Mouse (Mus musculus) heart, adult 9 months (tissue): ENCODE measurements around the gene Tbc1d14.

Source experiments
- DNase-seq, 2 experiments: peaks; one replicate each; pipeline ENCODE4 v3.0.0; 2022; ENCODE audit warnings: low spot score in 2 of 2

Gene Tbc1d14

DNA sequence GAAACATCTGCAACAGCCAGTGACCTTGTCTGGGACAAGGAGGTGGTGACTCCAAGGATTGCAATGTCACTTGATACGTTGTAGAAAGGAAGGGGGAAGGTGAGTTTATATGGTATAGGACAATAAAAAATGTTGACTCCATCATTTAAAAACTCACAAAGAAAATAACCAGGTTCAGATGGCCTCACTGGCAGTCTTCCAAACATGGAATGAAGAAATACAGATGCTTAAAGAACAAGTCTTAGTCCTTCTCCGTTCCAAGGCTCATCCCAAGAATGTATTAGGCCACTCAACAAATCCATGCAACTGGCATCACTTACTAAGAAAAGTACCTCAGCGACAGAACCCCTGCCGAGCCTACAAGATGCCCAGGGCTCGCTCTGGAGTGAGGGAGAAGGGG is 38.6 kb downstream of the Tbc1d14 start:
- no peak for DNase-seq

DNA sequence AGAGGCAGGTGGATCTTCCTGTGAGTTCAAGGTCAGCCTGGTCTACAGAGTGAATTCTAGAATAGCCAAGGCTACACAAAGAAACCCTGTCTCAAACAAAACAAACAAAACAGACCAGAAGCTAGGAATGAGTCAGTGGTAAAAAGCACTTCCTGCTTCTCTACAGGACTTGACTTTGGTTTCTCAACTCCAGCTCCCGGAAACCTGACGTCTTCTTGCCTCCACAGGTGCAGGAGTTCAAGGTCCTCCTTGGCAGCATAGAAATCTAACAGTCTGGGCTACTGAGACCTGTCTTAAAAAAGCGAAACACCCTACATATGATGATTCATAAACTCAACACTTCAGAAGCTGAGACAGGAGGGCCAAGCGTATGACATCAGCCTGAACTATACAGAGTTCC is 39.2 kb downstream of the Tbc1d14 start:
- no peak for DNase-seq

DNA sequence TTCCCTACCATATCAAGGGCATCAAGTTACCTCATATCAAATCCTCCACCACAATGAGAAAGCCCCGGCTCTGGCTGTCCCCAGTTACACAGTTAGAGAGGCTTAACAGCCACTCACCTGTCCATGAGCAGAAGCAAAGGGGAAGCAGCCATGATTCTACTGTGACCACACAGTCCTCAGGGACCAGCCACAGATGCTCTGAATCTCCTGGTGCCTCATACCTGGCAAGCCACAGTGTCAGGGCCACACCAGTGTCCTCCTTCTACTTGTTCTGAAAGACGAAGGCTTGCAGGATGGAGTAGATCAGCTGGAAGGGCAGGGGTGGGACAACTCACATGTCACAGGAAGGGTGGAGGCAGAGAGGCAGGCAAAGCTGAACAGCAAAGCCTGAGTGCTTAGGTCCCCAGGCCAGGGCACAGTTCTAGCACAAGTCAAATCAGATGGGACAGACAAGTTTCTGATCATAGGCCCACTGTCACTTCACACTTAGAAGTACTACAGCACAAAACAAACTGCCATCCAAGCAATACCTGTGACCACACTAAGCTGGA is 39.9 kb downstream of the Tbc1d14 start:
- DNase-seq: no peak

DNA sequence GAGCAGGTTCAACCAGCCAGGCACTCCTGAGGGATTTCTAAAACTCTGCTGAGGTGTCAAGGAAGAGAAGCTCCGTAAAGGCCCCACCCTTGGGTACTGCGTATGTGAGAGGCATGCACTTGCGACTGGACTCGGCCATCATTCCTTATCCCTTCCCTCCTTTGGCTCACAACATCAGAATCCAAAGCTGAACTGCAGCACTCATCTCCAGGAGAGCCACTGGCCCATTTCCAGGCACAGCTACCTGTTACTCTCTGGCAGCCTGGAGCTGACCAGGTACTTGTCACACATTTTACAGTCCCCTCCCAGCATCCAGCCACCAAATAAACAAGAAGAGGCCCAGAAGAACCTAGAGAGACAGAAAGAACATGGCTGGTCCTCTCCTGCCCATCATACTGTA is 40.7 kb downstream of the Tbc1d14 start:
- DNase-seq: no peak

DNA sequence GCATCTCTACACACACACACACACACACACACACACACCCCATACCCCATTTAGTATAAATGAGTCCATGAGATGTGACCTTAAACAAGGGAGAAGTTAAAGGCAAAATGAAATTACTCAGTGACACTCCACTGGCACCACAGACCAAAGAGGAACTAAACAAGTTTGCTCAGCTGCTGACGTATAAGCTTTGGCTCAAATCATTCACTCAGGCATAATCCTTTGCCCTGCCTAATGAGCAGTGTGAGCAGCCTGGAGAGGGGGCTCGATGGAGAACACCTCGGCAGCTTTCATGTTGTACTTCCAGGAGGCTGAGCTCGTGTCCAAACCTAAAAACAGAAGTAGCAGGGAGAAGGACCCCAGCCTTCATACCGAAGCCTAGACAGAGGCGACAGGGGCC is 43.8 kb downstream of the Tbc1d14 start:
- DNase-seq: no peak

DNA sequence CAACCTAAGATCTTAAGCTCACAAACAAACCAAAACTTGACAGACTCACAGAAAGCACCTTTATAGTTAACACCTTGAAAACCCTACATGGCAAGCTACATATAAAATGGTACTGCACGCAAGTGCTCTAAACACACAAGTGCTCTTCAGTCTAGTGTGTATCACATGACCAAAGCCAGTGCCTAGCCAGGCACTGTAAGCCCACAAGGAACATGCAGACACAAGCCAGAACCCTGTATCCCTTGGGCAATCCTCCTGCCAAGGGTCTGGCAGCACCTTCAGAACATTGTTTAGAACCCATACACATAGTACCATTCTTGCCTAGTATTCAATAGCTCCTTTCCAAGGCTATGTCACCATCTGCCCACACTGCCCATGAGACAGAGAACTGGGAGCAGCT is 48.3 kb downstream of the Tbc1d14 start:
- no peak for DNase-seq

DNA sequence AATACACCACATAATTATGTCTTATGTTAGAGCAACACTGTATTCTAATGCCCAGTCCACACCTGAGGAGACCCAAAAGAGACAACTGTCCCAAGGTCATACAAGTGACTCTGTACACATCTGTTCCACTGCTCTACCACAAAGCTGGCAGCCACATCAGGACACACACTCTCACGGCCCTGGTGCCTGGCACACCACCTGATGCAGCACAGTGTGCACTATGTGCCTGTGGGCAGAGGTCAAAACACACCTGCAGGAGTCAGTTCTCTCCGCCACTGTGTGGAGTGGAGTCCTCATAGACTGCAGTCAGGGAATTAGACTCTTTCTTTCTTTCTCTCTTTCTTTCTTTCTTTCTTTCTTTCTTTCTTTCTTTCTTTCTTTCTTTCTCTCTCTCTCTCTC is 52.1 kb downstream of the Tbc1d14 start:
- DNase-seq: no peak

DNA sequence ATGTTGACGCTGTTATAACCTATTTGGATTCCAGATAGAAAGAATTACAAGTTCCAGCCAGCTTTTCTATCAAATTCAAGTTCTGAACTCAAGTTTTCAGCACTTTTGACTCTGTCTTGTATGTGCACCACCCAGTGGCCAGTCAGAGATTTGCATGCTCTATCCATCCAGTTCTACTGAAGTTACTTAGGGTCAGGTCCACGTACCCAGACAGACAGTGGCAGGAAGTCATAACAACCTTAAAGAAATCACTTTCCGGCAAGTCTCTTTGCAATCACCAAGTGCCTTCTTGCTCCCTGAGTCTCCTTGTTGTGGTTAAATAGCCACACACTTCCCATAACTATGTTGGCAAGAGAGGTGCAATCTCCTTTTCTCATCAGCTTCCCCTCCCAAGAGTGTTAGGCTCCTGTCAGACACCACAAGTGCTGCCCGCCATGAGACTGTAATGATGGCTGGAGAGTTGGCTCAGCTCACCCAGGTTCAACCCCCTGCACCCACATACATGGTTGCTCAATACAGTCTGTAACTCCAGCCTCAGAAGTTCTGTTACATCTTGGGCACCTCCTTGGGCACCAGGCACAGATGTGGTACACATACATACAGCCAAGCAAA is 54.4 kb downstream of the Tbc1d14 start:
- DNase-seq: peak in 1 of 2 experiments; percentile 49

DNA sequence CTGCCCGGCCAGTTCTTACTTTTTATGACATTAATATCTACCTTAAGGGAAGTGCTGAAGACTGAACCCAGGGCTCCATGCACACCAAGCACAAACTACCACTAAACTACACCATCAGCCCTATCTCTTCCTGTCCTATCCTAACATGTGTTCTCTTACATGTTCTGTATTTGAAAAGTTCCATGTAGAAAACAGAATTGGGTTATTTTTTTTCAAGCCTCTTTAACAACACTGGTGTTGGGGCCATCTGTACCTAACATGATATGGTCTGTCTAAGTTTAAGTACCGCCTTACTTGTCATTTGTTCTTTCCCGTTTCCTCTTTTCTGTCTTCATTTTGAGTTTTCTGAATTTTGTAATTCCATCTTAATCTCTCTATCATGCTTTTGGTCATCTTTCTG is 56.7 kb downstream of the Tbc1d14 start:
- DNase-seq: no peak

DNA sequence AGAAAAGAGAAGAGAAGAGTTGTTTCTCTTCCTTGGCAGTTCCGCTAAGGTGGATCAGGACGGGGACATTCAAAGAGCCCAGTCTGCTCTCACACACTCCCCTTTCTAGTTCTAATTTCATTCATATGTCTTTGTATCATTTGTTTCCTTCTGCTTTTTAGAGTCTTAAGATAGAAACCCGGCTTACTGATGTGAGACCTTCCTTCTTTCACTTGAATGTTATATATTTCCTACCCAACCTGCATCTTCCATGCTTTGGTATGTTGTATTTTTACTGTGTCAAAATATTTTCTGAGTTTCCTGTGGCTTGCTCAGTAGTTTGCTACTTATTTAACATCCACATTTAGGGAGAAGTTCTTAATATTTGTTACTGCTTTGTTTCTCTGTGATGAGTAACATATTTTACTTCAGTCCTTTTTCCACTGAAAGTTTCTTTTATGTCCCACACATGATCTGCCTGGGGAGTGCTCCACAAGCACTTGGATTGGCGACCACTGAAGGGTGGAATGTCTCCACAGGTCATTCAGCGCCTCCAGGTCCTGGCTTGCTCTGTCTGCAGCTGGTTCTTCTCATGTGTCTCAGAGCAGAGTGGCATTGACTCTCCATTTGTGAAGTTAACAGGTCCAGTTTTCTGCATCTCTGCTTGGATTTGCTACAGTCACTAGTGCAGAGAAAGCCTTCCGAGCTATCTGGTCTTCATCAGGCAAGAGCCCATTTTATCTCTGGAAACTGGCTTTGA is 57.5 kb downstream of the Tbc1d14 start:
- DNase-seq: no peak

DNA sequence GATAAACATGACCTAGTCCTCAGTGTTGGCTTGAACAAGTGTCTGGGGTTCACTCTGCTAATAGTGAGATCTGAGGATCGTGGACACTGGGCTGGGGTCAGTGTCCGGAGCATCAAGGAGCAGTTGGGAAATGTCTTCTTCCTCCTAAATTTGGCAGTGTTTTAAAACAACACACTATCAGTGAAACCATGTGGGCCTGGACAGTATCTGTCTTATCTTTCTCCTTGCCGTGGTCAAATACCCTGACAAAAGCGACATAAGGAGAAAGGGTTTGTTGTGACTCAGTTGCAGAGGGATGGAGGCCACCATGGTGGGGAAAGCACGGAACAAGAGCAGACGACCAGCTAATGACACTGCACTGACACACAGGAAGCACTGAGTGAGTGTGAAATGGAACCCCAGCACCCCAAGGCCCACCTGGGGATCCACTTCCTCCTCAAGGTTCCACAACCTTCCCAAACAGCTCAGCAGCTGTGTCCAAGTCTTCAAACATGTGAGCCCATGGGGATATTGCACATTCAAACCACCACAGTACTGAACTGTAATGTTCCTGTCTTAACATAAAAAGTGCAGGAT is 58.5 kb downstream of the Tbc1d14 start:
- DNase-seq: no peak

DNA sequence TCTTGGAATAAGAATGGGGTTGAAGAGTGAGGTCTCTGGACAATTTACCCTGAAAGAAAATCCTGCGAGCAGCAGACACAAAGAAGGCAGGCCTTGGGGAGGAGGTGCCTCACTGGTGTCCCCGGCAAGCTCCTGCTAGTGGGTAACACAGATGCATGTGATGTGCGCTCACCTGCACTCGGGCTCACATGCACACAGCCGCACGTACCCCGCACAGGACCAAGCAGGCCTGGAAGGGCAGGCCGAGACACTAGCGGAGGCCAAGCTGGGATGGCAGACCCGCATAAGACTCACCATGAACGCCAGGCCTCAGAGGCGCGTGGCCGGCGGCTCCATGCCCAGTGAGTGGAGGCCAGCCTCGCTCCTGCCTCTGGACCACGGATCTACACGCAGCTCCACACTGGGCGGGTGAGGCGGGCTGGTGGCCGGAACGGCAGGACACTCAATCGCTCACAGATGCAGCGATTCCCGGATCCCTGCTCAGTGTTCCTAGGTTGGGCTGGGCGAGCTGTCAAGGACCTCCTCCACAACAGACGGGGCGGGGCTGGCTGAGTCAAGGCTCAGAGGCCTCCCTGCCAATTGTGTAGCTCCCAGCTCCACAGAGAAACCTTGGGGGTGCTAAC is 62.8 kb downstream of the Tbc1d14 start:
- DNase-seq: peak; percentile 94 to 95

DNA sequence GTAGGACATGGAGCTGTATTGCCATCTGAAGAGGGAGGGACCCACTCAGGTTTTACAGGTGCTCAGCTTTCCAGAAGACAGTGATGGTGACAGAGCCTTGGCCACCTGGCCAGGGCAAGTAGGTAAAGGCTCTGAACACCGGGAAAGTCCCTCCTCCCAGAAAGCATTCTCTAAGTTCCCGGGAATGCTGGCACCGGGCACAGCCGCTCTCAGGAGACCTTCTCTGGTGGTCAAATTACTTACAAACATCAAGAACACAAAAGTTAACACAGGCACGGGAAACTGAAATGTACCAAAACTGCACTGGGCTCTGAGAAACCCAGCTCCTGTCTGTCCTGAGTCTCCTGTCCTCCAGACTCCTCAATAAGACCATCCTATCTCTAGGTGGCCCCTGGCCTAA is 63.4 kb downstream of the Tbc1d14 start:
- DNase-seq: no peak

DNA sequence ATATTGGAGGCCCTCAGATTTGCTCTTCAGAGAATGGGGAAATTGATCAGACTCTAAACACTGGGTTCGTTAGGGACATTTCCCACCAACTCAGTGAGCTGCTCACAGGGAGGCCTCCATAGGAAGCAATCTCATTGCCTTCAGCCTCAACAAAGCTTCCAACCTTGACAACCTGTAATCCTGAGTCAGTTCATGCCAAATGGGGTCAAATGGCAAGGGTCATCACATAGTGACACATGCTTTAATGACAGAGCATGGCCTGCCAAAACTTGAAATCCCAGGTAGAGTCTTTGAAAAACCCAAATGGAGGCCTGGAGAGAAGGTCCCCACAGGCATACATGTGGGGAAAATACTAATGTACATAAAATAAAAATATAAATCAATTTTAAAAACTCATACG is 66.2 kb downstream of the Tbc1d14 start:
- no peak for DNase-seq

DNA sequence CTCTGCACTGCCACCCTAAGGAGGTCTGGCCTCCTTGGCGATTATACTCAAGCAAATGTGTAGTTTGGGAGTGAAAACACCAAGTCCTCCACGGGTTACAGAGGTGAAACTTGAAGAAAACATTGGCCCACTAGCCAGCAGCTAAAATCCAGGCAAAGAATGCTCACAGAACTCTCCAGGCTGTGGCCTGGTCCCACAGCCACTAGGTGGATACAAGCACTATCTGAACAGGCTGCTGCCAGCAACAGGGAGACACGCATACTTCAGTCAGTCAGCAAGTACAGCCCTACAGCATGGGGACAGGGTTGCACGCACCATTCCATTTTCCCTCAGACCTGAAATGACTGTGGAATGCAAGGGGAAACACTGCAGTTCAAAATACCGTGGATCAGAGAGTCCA is 66.8 kb downstream of the Tbc1d14 start:
- DNase-seq: no peak

DNA sequence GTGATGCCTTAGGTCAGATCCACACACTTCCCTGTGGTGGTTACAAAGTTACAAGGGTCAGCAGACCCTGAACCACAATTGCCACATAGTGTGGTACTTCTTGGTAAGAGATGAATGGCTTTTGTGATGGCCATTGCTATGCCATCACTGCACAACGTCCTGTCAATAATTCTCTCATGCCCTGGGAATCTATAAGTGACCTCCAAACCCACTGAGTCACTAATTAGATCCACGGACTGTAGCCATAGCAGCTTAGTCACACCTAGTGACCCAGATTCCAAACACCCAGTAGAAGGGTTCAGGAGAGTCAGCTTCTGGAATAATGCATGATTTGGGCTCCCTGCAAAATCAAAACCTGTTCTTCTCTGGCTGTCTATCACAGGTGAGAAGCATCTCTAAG is 67.9 kb downstream of the Tbc1d14 start:
- DNase-seq: no peak

DNA sequence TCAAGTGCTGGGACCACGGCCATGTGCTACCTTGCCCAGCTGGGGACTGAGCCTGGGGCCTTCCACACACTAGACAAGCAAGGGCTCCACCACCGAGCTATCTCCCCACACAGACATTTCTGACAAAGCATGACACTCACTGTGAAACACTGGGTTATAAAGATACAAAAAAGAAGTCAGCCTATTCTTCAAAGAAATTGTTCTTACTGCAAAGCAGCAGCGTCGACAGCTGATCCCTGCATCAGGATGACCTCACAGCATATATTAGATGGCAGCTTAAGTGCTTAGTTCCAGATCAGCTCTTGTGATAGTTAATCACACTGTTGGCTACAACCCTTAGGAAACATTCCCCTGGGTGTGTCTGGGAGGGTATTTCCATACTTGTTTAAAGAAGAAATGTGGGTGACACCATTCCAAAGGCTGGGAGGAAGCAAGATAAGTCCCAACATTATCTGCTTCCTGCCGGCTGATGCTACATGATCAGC is 69.8 kb downstream of the Tbc1d14 start:
- no peak for DNase-seq

DNA sequence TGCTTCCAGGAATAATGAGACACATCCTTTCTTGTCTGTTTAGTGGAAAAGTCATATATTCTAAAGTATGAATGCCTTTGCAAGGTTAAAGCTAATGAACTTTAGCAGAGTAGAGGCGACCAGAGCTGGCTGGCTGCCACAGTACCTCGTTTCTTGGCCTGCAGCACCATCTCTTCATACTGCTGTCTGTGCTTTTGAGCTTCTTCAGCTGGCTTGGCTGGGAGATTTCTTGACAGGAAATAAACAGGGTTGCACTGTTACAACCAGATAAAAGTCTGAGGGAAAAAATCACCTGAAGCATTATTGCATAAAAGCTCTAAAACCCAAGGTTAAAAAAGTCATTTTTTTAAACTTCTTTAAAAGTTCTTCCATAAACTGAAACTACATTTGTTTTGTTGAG is 70.3 kb downstream of the Tbc1d14 start:
- DNase-seq: no peak

DNA sequence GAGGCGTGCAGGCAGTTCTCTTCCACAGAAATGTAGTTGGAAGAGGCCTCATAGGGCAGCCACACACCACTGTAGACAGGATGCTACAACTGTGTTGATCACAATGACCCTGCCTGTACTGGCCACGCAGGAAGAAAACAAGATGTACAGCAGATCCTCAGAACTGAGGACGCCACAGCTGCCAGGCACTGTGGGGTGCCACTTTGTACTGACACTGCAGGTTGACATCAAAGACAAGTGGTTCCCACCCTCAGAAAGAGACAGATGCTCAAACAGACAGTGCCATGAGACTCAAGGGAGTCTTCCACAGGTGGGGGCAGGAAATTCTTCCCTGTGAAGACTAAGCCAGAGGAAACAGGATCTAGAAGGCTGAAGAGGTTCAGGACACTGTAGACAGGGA is 73.3 kb downstream of the Tbc1d14 start:
- DNase-seq: no peak

DNA sequence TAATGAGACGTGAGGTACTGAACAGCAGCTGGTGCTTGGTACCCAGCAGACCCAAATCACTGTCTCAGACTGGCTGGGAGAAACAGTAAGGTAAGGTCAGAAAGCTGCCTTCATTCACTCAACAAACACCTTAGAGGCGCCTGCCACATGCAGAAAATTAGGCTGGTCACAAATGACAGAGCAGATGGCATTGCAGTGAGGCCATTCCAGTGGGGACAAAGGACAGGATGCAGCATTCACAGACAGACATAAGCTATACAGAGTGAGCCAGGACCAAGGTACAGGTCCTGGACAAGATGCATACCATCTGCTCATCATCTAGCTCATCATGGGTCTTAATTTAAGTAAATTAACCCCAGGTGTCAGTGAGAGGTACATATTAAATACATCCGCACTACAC is 75.5 kb downstream of the Tbc1d14 start:
- DNase-seq: no peak

DNA sequence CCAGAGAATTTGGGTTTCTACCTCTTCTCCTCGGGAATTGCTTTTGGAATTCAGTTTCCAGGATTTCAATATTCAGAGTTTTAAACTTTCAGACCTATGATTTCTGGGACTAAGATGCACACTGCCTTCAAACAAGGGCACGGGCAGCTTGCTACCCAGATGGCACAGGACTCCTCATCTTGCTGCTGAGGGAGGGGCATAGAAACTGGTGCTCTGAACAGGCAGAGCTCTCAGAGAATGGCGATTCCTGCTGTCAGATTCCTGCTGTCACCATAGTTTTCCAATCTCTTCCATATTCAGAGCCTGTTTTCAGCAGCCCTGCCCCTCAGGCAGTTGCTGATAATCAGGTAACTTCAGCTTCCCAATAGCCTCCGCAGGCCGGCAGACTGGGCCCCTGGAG is 77.5 kb downstream of the Tbc1d14 start:
- DNase-seq: no peak

DNA sequence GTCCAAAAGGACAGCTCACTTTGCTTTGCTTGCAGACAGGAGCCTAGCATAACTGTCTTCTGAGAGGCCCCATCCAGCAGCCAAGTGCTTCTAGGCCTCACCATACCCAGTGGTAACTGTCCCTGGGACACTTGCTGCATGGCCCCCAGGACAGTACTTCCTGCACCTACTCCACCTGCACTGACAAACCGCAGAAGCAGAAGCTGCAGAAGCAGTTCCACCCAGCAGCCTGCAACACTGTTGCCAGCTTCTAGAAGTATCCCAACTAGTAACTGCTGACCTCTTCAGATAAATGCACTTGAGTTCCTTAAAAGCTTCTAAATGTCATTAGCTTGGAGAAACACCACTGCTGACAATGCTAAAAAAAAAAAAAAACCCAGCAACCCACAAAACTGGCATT is 78.0 kb downstream of the Tbc1d14 start:
- DNase-seq: peak; percentile 12 to 40

DNA sequence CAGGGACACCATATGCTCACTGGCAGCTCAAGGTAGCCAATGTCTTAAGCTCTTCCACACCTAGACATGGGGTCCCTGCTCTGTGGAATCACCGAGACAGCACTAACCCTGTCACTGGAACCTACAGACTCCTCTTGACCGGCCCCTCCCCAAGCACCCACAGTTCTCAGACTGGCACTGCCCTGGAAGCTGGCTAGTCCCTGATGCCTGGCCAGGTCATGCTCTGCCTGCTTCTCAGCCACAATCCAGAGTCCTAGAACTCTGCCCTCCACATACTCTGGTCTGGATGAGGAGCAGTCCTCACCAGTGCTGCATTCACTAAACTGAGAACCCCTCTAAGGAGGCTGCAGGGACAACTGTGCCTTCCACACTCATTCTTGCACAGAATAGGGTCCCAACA is 82.1 kb downstream of the Tbc1d14 start:
- no peak for DNase-seq
